Mouse (Mus musculus): ENCODE data around the gene Rimkla. TPM values are rescaled to one million over a fixed set of nuclear protein-coding genes. Genes with fewer than 3 reads are reported as not detected.

Gene Rimkla
- polyA plus RNA-seq, 1 experiment: not detected

- 53% methylated on average over 10 of the region's 10 CpGs for WGBS
- Histone ChIP-seq H3K27ac (ENCODE audit: insufficient read depth, low read depth, low read length) (no peak overlapping the region), H3K4me3 (ENCODE audit: insufficient read depth, low read depth, low read length) (no peak overlapping the region), H3K4me1 (ENCODE audit: control insufficient read depth, insufficient read depth, low read length) (0 out of 2 replicates have a peak, but pooled peaks cover 3% of the 10 kb centered on the region)
- TF ChIP-seq POLR2A (IDR thresholded peaks at IDR 0.05; ENCODE audit: insufficient read depth, low read depth, low read length): no peak
- TF ChIP-seq CTCF (IDR thresholded peaks at IDR 0.05; ENCODE audit: insufficient read depth, low read depth, low read length): no peak
Measured at GRCm38 (mm10) chr4:119489666-119490065, 2.8 kb downstream of the Rimkla start.

DNA sequence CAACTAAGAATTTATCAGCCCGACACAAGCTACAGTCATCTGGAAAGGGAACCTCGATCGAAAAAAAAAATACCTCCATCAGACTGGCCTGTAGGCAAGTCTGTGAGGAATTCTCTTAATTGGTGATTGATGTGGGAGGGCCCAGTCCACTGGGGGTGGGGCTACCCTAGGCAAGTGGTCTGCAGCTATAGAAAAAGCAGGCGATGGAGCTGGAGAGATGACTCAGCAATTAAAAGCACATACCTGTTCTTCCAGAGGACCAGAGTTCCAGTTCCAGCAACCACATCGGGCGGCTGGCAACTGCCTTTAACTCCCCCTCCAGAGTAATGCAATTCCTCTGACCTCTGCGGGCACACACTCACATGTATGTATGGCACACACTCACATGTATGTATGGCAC is 7.5 kb downstream of the Rimkla start:
- Histone ChIP-seq H3K4me3 (ENCODE audit: insufficient read depth, low read depth, low read length) (no peak overlapping the region), H3K27ac (ENCODE audit: insufficient read depth, low read depth, low read length) (no peak overlapping the region), H3K4me1 (ENCODE audit: control insufficient read depth, insufficient read depth, low read length) (0 out of 2 replicates have a peak, but pooled peaks cover 3% of the 10 kb centered on the region)
- 78% methylated on average over 7 of the region's 7 CpGs for WGBS
- TF ChIP-seq CTCF (IDR thresholded peaks at IDR 0.05; ENCODE audit: insufficient read depth, low read depth, low read length): no peak
- no peak for TF ChIP-seq POLR2A (IDR thresholded peaks at IDR 0.05; ENCODE audit: insufficient read depth, low read depth, low read length)

DNA sequence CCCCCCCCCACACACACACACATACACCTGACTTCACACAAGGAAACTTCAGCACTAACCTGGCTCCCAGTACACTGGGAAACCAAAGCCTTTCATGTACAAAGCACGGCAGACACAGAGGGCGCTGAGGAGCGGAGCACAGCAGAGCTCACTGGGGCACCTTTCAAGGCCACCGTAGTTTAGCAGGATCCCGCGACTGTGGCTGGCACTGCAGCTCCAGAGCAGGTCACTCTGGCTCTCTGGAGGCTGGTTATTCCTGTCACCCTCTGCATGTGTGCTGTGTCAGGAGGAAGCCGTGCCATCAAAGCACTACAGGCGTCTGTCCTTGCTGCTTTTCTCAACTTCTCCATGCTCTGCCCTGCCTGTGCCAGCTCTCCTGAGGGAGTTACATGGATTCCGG is 9.4 kb downstream of the Rimkla start:
- H3K4me1 ChIP-seq (ENCODE audit: control insufficient read depth, insufficient read depth, low read length): 0 out of 2 replicates have a peak, but pooled peaks cover 3% of the 10 kb centered on the region
- TF ChIP-seq CTCF (IDR thresholded peaks at IDR 0.05; ENCODE audit: insufficient read depth, low read depth, low read length) (no peak), POLR2A (IDR thresholded peaks at IDR 0.05; ENCODE audit: insufficient read depth, low read depth, low read length) (no peak)
- no peak overlapping the region for H3K27ac ChIP-seq (ENCODE audit: insufficient read depth, low read depth, low read length)
- 64% methylated on average over 9 of the region's 9 CpGs for WGBS
- H3K4me3 ChIP-seq (ENCODE audit: insufficient read depth, low read depth, low read length): no peak overlapping the region

GRCm38 (mm10) chr4:119473150-119473549 is 19.3 kb downstream of the Rimkla start:
- H3K27ac ChIP-seq (ENCODE audit: insufficient read depth, low read depth, low read length): no peak overlapping the region
- no peak for TF ChIP-seq POLR2A (IDR thresholded peaks at IDR 0.05; ENCODE audit: insufficient read depth, low read depth, low read length)
- no peak for TF ChIP-seq CTCF (IDR thresholded peaks at IDR 0.05; ENCODE audit: insufficient read depth, low read depth, low read length)
- H3K4me3 ChIP-seq (ENCODE audit: insufficient read depth, low read depth, low read length): no peak overlapping the region
- 74% methylated on average over 5 of the region's 5 CpGs for WGBS
- H3K4me1 ChIP-seq (ENCODE audit: control insufficient read depth, insufficient read depth, low read length): peaks cover 2% of the 10 kb centered on the region; the same call in 1 of the 2 replicates

DNA sequence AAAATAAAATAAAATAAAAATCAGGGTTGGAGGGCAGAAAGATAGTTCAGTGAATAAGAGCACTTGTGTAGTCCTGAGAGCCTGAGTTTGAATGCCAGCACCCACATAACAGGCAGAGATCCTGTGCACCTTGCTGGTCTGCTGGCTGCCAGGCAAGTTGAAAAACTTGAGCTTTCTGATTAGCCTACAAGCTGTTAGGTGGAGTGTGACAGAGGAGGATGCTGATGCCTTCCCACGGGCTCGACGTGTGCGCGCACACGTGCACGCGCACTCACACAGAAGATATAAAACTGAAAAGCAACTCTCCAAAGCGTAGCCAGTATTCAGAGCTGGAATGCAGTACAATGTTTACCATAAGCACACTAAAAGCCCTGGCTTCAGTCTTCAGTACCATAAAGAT is 19.9 kb downstream of the Rimkla start:
- TF ChIP-seq CTCF (IDR thresholded peaks at IDR 0.05; ENCODE audit: insufficient read depth, low read depth, low read length) (no peak), POLR2A (IDR thresholded peaks at IDR 0.05; ENCODE audit: insufficient read depth, low read depth, low read length) (no peak)
- peaks cover 5% of the 10 kb centered on the region; the same call in 1 of the 2 replicates for H3K4me1 ChIP-seq (ENCODE audit: control insufficient read depth, insufficient read depth, low read length)
- 84% methylated on average over 9 of the region's 9 CpGs for WGBS

DNA sequence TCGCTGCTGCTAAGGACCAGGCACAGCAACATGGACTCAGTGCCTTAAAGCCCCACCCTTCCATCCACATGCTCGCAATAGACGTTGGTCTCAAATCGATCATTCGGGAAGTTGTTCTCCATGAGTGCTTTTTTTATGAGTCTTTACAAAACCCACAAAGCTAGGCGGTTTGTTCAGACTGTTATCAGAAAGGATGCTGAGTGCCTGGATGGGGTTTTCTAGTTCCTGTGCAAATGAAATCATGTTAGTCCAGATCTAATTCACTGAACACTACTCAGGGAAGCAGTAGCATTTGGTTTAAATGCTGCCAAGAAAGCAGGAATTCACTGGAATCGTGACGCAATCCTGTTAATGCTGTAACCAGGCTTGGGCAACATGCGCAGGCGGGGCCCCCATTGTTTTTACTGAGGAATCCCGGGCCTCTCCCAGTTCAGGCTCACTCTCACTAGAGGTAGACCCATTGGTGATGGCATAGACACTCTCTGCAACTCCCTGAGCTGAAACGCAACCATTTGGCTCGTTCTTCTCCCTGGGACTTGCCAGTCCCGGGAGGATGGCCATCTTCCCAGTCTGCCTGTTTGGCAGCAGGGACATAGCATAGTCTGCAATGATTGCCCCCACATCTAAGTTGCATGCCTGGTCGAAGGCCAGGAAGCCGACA is 24.6 kb downstream of the Rimkla start:
- H3K4me1 ChIP-seq (ENCODE audit: control insufficient read depth, insufficient read depth, low read length): peaks cover 16% of the 10 kb centered on the region
- H3K27ac ChIP-seq (ENCODE audit: insufficient read depth, low read depth, low read length): no peak overlapping the region
- 65% methylated on average over 16 of the region's 16 CpGs for WGBS
- TF ChIP-seq POLR2A (IDR thresholded peaks at IDR 0.05; ENCODE audit: insufficient read depth, low read depth, low read length) (no peak), CTCF (IDR thresholded peaks at IDR 0.05; ENCODE audit: insufficient read depth, low read depth, low read length) (no peak)
- no peak overlapping the region for H3K4me3 ChIP-seq (ENCODE audit: insufficient read depth, low read depth, low read length)

More for the DNA sequence above, 19.9 kb downstream of the Rimkla start:
- Histone ChIP-seq H3K27ac (ENCODE audit: insufficient read depth, low read depth, low read length) (no peak overlapping the region), H3K4me3 (ENCODE audit: insufficient read depth, low read depth, low read length) (no peak overlapping the region)

DNA sequence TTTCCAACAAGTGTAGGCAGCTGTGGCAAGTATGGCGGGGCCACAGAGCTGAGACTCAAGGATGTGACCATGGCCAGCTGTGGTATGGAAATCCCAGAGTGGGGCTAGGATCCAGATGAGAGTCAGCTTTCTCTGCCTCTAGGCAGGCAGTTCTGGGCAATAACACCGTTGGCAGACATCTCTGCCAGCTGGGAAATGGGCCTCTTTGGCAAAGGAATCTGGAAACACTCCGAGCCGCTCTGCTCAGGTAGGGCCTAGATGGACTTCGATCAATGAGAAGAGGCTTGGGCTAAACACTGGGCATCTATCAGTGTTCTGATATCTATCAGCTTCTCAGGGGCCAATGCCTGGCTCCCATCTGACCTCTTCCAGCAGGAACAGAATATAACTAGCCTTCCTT is 26.6 kb downstream of the Rimkla start:
- TF ChIP-seq POLR2A (IDR thresholded peaks at IDR 0.05; ENCODE audit: insufficient read depth, low read depth, low read length): no peak
- TF ChIP-seq CTCF (IDR thresholded peaks at IDR 0.05; ENCODE audit: insufficient read depth, low read depth, low read length): no peak
- 86% methylated on average over 5 of the region's 5 CpGs for WGBS
- H3K27ac ChIP-seq (ENCODE audit: insufficient read depth, low read depth, low read length): no peak overlapping the region
- peaks cover 26% of the 10 kb centered on the region for H3K4me1 ChIP-seq (ENCODE audit: control insufficient read depth, insufficient read depth, low read length)
- no peak overlapping the region for H3K4me3 ChIP-seq (ENCODE audit: insufficient read depth, low read depth, low read length)

- H3K4me1 ChIP-seq (ENCODE audit: control insufficient read depth, insufficient read depth, low read length): peaks cover 30% of the 10 kb centered on the region
- 59% methylated on average over 13 of the region's 13 CpGs for WGBS
- H3K27ac ChIP-seq (ENCODE audit: insufficient read depth, low read depth, low read length): peak overlapping the region; percentile 71
- TF ChIP-seq CTCF (IDR thresholded peaks at IDR 0.05; ENCODE audit: insufficient read depth, low read depth, low read length) (no peak), POLR2A (IDR thresholded peaks at IDR 0.05; ENCODE audit: insufficient read depth, low read depth, low read length) (no peak)
- H3K4me3 ChIP-seq (ENCODE audit: insufficient read depth, low read depth, low read length): no peak overlapping the region
Measured at GRCm38 (mm10) chr4:119463756-119464419, 28.5 kb downstream of the Rimkla start.
